Mouse (Mus musculus) liver, embryonic 11.5 days (tissue): ENCODE measurements around the gene Zfp553. TPM values are rescaled to one million over a fixed set of nuclear protein-coding genes. Genes with fewer than 3 reads are reported as not detected.

ENCODE experiments used
- ATAC-seq: fragments of 200-750 bp; cut with Nextera tagmentation; replicated peaks from 2 replicates; pipeline ENCODE4 v1.8.0; 2017; ENCODE audit warnings: moderate number of reproducible peaks, mild to moderate bottlenecking, moderate TSS enrichment, moderate library complexity; ENCODE audit not compliant: low FRiP score
- DNase-seq: peaks from one replicate; pipeline ENCODE4 v3.0.0-alpha.2; 2017; ENCODE audit warnings: low spot score
- H3K27ac ChIP-seq: fragments of 300-500 bp; sonication (generic); 2 replicates; pipeline ENCODE4 v1.5.1; 2014; ENCODE audit warnings: mild to moderate bottlenecking, low read depth, low read length, control low read depth
- H3K27me3 ChIP-seq: fragments of 300-500 bp; sonication (generic); replicated peaks from 2 replicates; pipeline ENCODE4 v1.6.1; 2014; ENCODE audit warnings: low read length, mixed read lengths; ENCODE audit not compliant: control insufficient read depth, insufficient read depth
- H3K36me3 ChIP-seq: fragments of 300-500 bp; sonication (generic); 2 replicates; pipeline ENCODE4 v1.6.1; 2014; ENCODE audit warnings: mild to moderate bottlenecking, low read length, moderate library complexity, mixed read lengths; ENCODE audit not compliant: control insufficient read depth, insufficient read depth
- H3K4me1 ChIP-seq: fragments of 300-500 bp; sonication (generic); replicated peaks from 2 replicates; pipeline ENCODE4 v1.6.1; 2014; ENCODE audit warnings: low read length, mixed read lengths; ENCODE audit not compliant: control insufficient read depth, insufficient read depth
- H3K4me2 ChIP-seq: fragments of 300-500 bp; sonication (generic); 2 replicates; pipeline ENCODE4 v1.6.1; 2014; ENCODE audit warnings: mild to moderate bottlenecking, control low read depth, moderate library complexity
- H3K4me3 ChIP-seq: fragments of 300-500 bp; sonication (generic); 2 replicates; pipeline ENCODE4 v1.5.1; 2014; ENCODE audit warnings: low read depth, low read length, control low read depth
- H3K9ac ChIP-seq: fragments of 300-500 bp; sonication (generic); 2 replicates; pipeline ENCODE4 v1.6.1; 2014; ENCODE audit warnings: low read depth, low read length, control low read depth
- H3K9me3 ChIP-seq: fragments of 300-500 bp; sonication (generic); 2 replicates; pipeline ENCODE4 v1.6.1; 2016; ENCODE audit warnings: low read length, inconsistent platforms, mixed read lengths; ENCODE audit not compliant: control insufficient read depth
- WGBS: fragments of 180-500 bp; shearing (Covaris S2); extraction: QIAGEN DNeasy Blood & Tissue Kit; methylation state at CpG from one replicate; pipeline ENCODE4 v1.1.7; 2014; 5-methylcytosine and 5-hydroxymethylcytosine counted together
- polyA plus RNA-seq: library from polyadenylated mRNA; unstranded; fragments of >200 nt; fragmentation: Nextera tagmentation; extraction: Ambion mirVana; gene quantifications from 2 replicates; pipeline ENCODE4 v1.2.1, GENCODE M21; 2014

Zfp553 gene
- polyA plus RNA-seq, 1 experiment from 2014 or later, result 17.2 TPM

DNA sequence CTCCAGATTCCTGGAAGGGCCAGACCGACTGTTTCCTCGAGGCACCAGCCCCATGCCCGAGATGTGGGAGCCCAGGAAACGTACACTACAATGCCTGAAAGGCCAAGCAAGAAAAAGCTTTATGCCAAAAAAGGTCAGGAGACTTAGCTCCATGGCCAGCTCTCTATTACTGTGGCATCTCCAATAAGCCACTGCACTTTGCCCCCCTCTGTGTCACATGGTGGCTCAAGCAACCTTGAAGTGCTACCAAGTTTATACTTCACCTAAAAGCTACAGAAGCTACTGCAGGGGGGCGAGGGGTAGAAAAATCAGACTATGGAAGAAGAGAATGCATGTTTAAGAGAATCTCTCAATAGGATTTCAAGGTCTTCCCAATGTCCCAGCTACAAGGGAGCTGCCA is 39.9 kb upstream of the Zfp553 start:
- WGBS, result 88% methylated on average over 5 of the region's 5 CpGs
- Histone ChIP-seq H3K4me3 (no peak overlapping the region), H3K36me3 (peaks cover 36% of the 10 kb centered on the region), H3K4me2 (no peak overlapping the region), H3K27ac (no peak overlapping the region), H3K27me3 (no peaks in the 10 kb centered on the region), H3K9me3 (no peaks in the 10 kb centered on the region), H3K9ac (no peak overlapping the region), H3K4me1 (peaks cover 31% of the 10 kb centered on the region)
- ATAC-seq (no peak), DNase-seq (no peak)

DNA sequence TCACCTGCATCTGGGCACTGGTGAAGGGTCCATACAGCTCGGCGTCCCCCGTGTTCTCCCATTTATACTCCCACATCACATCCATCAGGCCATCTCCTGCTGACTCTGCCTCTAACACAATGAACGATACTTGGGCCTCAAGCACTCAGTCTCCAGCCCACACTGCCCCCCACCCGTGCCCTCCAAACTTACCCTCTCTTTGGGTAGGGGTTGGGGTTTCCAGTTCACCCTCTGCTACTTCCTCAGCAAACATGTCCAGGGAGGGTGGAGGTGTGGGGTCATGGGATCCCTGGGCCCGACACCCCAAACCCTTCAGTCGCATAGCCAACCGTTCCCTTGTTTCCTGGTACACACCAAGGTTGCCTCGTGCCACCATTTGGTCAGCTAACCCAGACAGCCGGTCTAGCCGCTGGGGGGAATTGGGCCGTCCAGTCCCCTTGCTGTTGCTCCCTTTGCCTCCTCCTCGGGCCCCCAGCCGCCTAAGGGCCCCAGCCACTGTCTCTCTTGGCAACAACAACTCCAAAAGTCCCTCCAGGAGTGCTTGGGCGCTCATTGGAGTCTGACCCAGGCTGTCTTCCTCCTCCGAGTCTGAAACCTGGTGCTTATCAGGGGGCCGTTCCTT is 38.7 kb upstream of the Zfp553 start:
- Histone ChIP-seq H3K4me2 (peak overlapping the region; percentile 97), H3K27ac (no peak overlapping the region), H3K4me1 (peaks cover 21% of the 10 kb centered on the region), H3K9ac (no peak overlapping the region), H3K27me3 (no peaks in the 10 kb centered on the region), H3K36me3 (peaks cover 46% of the 10 kb centered on the region), H3K9me3 (no peaks in the 10 kb centered on the region), H3K4me3 (no peak overlapping the region; the same call in 1 of the 2 replicates)
- no peak for DNase-seq
- 90% methylated on average over 17 of the region's 17 CpGs for WGBS
- no peak for ATAC-seq

DNA sequence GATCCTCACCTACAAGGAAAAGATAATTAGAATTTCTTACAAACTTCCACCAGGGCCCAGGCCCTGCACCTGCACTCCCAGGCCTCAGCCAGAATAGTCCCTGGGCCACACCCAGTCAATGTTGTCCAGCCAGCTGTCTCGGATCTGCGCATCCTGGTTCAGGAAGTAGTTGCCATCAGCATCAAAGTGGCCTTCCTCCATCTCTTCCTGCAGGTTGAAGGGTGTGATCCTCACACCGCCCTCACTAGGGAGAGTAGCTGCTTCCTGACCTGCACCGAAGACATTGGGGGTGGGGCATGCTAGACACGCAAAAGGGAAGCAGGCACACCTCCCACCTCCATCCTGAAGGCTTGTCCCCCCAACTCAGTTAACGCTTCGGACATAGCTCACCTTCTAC is 38.2 kb upstream of the Zfp553 start:
- Histone ChIP-seq H3K27ac (no peak overlapping the region), H3K27me3 (no peaks in the 10 kb centered on the region), H3K36me3 (peaks cover 51% of the 10 kb centered on the region), H3K9ac (peak overlapping the region; percentile 86), H3K9me3 (no peaks in the 10 kb centered on the region), H3K4me2 (peak overlapping the region; percentile 97), H3K4me1 (peaks cover 19% of the 10 kb centered on the region), H3K4me3 (peak overlapping the region; percentile 87)
- ATAC-seq (no peak), DNase-seq (no peak)
- 62% methylated on average over 7 of the region's 7 CpGs for WGBS

DNA sequence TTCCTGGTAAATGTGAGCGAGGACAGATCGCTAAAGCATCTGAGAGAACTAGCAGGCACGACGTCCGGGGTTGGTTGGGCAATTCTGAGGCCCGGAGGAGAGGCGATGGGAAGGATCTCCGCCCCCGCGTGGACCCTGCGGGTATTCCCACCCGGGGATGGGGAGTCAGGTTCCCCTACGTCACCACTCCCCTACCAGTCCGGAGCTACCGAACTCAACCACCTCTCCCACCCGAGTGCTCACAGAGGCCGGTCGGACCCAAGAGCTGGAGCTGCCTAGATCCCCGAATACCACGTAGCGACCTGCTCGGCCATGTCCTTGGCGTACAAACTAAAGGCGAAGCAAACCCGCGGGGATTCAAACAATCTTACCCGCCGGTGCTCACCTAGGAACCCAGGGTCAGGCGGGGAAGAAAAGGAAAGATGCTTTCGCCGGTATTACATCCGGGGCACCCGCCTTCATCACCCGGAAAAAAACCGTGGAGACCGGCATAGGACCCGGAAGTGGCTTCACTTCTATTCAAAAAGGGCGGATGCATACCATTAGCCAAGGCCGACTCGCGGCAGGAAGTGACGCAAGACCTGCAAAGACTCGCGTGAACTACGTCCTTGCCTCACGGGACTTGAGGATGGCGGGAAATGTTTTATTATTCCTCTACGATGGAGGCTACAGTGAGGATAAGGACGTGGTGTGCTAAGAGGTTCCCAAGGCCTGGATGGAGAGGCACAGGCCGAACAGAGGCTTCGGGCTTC is 37.1 kb upstream of the Zfp553 start, which contains the start of gene Cd2bp2:
Gene Cd2bp2, minus strand, starts transcription at position 507 of the 752 bp plus-strand sequence.
- WGBS, result under 1% methylated on average over 51 of the region's 51 CpGs
- peak; percentile 91 for DNase-seq
- Histone ChIP-seq H3K4me3 (peak within 1 kb of the TSS; percentile 87), H3K9ac (peak within 1 kb of the TSS; percentile 86), H3K27ac (peak within 1 kb of the TSS; percentile 88), H3K36me3 (peaks cover 60% of the 10 kb centered on the region), H3K4me2 (peak within 1 kb of the TSS; percentile 97), H3K9me3 (no peaks in the 10 kb centered on the region), H3K27me3 (no peaks in the 10 kb centered on the region), H3K4me1 (peaks cover 19% of the 10 kb centered on the region)
- peak; percentile 95 for ATAC-seq

DNA sequence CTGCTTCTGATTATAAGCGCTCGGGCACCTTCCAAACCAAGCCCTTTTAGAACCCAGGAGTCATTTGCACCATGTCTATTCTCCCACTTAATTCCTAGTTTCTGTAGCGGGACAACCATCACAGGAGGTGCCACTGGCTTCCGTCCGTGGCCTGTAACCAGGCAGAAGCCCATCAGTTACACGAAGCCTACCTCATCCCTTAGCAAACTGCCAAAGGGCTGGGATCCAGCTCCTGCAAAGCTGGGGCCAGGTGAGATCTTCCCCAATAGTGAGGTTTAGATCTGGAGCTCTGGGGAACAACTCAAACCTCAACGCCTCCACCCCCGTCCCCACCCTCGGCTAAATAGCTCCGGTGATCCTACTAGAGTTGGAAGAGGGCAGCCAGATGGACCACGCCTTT is 36.4 kb upstream of the Zfp553 start:
- Histone ChIP-seq H3K36me3 (peaks cover 64% of the 10 kb centered on the region), H3K4me2 (peak overlapping the region; percentile 92), H3K9me3 (no peaks in the 10 kb centered on the region), H3K27me3 (no peaks in the 10 kb centered on the region), H3K9ac (peak overlapping the region; percentile 86), H3K4me1 (peaks cover 19% of the 10 kb centered on the region), H3K4me3 (peak overlapping the region; percentile 87), H3K27ac (peak overlapping the region; percentile 88)
- WGBS, result 52% methylated on average over 11 of the region's 11 CpGs
- DNase-seq, result no peak
- ATAC-seq, result no peak

DNA sequence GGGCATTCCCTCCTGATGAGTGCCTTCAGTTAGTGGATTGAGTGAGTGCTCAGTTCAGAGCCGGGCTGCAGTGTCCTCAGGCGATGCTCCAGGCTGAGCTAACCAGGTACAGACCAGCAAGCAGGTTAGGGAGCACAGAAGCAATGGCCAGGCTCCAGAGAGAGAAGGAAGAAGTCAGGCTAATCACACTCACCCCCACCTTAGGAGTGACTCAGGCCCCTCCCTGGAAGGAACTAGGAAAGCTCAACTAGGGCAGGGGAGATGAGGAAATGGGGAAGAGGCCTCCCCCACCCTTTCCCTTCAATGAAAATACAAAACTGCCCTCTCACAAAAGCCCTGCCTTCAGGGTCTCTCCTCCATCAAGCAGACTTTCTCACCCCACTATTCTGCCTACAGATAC is 26.3 kb upstream of the Zfp553 start:
- Histone ChIP-seq H3K4me3 (peak overlapping the region; percentile 87), H3K9me3 (no peaks in the 10 kb centered on the region), H3K36me3 (peaks cover 20% of the 10 kb centered on the region), H3K27ac (no peak overlapping the region), H3K4me2 (peak overlapping the region; percentile 69), H3K27me3 (no peaks in the 10 kb centered on the region), H3K9ac (peak overlapping the region; percentile 96), H3K4me1 (peaks cover 20% of the 10 kb centered on the region)
- DNase-seq (no peak), ATAC-seq (no peak)
- 46% methylated on average over 2 of the region's 2 CpGs for WGBS

DNA sequence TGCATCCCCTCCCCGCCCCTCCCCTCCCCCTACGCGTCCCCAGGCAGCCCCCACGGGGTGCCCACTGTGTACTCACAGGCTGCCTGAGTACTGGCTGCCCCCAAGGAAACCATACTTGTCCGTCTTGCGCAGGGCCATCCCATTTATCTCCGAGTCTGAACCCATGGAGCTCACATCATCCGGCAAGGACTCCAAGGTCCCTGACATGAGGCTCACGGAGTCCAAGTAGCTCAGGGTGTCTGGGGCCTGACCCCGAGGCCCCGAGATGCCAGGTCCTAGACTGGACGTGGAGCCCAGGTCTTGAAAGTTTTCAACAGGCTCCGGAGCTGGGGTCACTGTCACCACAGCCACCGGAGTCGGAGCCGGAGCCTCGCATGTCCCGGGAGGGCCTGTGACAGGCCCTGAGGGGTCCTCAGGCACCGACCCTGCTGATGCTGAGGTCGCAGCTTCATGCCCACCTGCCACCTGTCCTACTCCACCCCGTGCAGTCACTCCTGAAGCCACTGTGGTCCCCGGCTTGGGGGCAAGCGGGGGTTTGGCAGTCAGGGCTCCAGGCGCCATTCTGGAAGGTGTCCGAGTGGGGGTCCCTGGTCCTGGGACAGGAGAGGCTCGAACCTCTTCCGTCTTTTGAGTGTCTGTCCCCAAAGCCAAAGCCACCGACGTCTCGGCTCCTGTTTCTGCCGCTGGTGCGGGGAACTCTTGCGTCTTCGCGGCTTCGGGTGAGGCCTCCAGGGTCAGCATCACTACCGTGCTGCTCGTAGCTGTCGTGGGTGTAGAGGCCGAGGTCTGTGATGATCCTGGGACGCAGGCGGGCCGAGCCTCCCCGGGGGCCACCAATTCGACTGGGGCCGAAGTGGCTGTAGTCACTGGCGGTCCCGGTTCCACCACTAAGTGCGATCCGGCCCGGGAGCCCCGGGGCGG is 25.2 kb upstream of the Zfp553 start:
- Histone ChIP-seq H3K9ac (peak overlapping the region; percentile 96), H3K4me1 (peaks cover 20% of the 10 kb centered on the region), H3K4me3 (peak overlapping the region; percentile 87), H3K27me3 (no peaks in the 10 kb centered on the region), H3K36me3 (peaks cover 15% of the 10 kb centered on the region), H3K9me3 (no peaks in the 10 kb centered on the region), H3K27ac (peak overlapping the region; percentile 94), H3K4me2 (peak overlapping the region; percentile 69)
- under 1% methylated on average over 52 of the region's 53 CpGs for WGBS
- ATAC-seq (peak; percentile 4), DNase-seq (peak; percentile 46)

DNA sequence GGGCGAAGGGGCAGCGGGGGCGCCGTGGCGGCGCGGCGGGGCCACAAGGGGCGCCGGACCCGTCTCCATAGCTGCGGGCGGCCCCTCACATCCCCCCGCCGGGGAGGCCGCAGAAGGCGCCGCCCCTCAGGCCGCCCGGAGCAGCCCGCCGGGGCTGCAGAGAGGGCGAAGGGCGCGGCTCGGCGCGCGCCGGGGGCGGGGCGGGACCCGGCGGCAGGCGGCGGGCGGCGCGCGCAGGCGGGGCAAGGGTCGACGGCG is 24.6 kb upstream of the Zfp553 start, which contains the start of gene Tbc1d10b:
Gene Tbc1d10b, minus strand, starts transcription at position 174 of the 258 bp plus-strand sequence.
- no peaks in the 10 kb centered on the region for H3K9me3 ChIP-seq
- H3K9ac ChIP-seq, result peak within 1 kb of the TSS; percentile 96
- H3K4me3 ChIP-seq, result peak within 1 kb of the TSS; percentile 87
- peaks cover 9% of the 10 kb centered on the region for H3K36me3 ChIP-seq
- H3K4me2 ChIP-seq, result peak within 1 kb of the TSS; percentile 69
- WGBS, result 1% methylated on average over 21 of the region's 44 CpGs
- DNase-seq (no peak), ATAC-seq (peak; percentile 58)
- H3K27ac ChIP-seq, result peak within 1 kb of the TSS; percentile 94
- H3K27me3 ChIP-seq, result no peaks in the 10 kb centered on the region
- H3K4me1 ChIP-seq, result peaks cover 20% of the 10 kb centered on the region
